Mouse (Mus musculus) stomach, postnatal 0 days (tissue): ENCODE data around the gene Pif1.

ENCODE experiments used
- CTCF ChIP-seq: IDR thresholded peaks from 2 replicates; pipeline ENCODE4 v1.5.1; 2016; ENCODE audit warnings: antibody characterized with exemption, low read depth, mild to moderate bottlenecking, moderate library complexity
- EP300 ChIP-seq: optimal IDR thresholded peaks from 2 replicates; pipeline ENCODE3; 2016; ENCODE audit warnings: antibody characterized with exemption

- TF ChIP-seq CTCF (no peak), EP300 (no peak)
Measured at GRCm38 (mm10) chr9:65568787-65569186, 18.2 kb upstream of the Pif1 start.
